Mouse (Mus musculus) induced T-regulatory cell, adult 2 months (primary cell): ENCODE results near the gene Ttll9.

ENCODE experiments used
- DNase-seq: peaks from one replicate; pipeline ENCODE4 v3.0.0-alpha.2; 2012; ENCODE audit warnings: low read depth

Gene Ttll9

DNA sequence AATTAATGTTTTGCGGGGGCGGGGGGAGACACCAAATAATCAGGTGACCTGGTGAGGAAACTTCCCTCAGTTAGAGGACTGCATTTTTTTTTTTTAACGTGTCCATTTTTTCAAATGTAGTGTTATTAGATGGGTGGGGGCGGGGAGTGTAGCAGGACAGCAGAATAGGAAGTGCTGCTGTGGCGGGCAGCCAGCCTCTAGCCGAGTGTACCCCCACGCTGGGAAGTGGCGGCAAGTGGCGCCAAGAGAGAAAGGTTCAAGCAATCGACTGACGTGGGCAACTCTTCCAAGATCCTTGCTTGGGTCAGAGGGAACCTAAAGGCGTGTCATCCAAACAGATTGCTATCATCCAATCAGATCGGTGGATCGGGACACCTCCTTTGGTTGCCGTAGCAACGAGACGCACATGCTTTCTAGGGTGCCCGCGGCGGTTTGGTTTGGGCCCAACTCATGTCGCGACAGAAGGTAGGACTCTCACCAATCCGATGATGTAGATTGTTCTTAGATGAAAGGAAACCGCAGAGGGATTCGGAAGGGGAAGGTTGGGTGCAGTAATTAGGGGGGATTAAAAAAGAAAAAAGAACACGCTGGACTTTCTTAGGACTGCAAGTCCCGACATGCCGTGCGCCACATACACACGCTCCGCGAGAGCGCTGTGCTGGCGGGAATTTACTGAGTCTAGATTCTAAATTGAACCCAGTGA is at the start of gene Ttll9:
Ttll9 (plus strand) TSS at position 395 of the 703 bp plus-strand sequence.
- DNase-seq, result peak; percentile 77

DNA sequence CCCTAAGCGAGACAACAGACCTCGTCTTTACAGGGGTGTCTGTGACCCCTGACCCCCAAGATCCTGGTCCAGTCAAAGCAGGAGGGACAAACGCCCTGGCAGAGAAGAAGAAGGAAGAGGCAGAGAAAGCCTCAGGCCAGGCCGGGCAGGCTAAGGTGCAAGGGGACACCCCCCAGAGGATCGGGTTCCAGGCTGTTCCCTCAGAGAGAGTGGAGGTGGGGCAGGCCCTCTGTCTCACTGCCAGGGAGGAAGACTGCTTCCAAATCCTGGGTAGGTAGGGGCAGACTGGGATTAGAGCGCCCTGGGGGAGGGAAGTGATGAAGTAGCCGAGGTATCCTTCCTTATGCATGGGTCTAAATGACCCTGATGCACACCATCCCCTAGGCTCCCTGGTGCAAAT is 48.8 kb upstream of the Ttll9 start:
- DNase-seq, result no peak

DNA sequence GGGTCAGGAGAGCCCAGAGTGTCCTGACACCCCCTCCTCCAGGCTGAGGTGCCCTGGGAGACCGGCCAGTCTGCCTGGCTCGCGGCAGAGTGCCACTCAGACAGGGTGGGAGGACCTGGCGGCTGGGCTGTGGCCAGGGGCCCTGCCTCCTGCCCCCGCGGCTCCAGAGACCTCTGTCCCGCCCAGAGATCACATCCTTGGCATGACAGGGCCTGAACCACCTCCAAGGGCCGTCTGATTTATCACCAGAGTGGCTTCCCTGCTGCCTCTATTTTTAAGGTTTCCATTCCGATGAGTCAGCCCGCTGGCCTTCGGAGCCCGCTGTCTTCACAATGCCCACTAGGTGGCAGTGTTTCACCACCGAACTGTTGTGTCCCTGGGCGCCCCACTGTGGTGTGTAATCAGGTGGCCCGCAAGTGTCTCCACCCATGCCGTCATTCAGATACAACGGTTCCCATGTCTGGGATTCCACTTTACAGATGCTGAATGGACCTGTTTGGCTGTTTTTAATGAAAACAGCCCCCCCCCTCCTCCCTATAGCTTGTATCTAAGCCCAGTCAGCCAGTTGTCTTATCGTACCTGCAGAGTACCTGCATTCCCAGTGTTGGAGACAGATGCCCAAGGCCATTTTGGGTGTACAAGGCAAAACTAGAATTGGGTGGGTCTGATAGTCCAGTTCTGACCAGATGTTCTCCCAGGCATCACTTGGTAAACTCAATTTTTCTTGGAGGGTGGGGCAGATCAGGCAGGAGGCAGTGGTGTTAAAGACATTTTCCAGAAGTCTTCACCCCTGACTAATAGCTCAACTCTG is 47.8 kb upstream of the Ttll9 start:
- peak; percentile 90 for DNase-seq

DNA sequence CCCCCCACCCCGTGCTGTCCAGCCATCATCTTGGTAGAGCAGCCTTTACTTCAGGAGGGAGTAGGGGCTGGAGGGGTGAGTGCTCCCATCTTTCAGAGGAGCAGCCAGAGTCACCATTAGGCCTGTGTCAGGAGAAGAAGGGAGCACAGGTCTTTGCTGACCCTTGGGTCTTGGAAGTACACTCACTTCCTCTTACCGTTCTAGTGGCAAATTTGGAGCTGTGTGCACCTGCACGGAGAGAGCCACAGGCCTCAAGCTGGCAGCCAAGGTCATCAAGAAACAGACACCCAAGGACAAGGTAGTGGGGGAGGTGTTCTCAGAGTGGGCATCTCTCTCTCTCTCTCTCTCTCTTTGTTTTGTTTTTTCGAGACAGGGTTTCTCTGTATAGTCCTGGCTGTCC is 46.8 kb upstream of the Ttll9 start:
- no peak for DNase-seq

DNA sequence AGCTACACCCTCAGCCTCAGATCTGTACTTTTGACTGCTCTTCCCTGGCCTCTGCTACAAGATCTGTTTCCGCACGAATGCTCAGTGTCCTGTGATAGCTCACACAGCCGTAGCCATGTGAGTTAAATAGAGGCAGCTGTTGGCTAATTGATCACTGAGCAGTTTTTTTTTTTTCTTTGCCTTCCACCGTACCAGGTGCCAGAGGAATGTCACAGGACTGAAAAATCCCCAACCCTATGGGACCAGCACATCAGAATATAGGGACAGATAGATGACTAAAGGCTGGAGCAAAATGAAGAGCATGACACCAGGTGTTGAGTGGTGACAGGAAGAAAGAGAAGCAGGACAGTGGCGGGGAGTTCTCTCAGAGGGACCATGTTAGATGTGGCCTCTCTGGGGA is 46.2 kb upstream of the Ttll9 start:
- DNase-seq, result no peak

DNA sequence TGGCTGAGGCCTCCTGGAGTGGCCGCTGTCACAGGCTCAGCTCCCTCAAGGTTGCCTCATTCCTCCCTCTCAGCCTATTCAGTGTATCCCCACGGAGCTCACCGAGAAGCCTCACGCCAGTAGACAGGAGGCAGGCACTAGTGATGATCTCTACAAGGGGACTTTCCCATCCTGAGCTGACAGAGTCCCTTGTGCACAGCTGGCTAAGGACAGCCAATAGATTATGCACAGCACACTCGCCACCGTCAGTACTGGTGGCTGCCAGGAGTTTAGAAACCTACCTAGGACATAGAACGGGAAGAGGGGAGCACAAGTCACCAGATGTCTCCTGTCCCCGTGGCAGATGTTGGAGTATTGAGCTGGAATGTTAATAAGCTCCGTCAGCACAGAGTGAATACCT is 44.6 kb upstream of the Ttll9 start:
- no peak for DNase-seq

DNA sequence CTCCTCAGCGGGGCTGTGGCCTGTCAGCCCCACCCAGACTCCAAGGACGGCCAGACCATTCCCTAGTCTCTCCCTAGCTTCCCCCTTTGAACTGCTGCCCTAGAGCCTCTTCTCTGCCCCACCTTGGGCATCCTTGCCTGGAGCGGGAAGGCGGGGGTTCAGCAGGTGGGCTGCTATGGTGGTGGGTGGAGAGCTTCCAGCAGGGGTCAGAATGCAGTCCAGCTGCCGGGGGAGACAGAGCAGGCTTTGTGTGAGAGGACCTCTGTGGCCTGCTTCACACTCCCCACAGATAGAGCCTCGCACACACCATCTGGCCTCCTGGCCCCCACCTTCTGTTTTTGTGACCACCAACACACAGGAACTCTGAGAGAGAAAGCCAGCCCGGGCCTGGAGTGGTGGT is 39.9 kb upstream of the Ttll9 start:
- DNase-seq, result no peak

DNA sequence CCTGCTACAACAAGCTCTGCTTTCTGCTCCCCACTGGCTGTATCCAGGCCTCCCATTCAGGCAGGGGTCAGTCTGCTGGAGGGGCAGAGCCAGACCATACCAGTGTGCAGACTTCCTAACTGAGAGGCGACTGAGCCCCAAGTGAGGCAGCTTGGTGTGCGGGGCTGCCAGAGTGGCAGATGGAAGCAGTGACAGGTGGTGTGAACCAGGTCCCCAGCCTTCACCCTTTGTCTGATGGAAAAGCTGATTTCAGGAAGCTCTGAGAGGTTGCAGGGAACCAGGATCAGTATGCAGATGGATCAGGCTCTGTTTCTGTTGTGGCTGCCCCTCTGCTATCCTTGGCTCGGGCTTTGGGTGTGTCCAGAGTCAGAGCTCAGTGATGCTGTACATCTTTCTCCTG is 38.7 kb upstream of the Ttll9 start:
- no peak for DNase-seq

DNA sequence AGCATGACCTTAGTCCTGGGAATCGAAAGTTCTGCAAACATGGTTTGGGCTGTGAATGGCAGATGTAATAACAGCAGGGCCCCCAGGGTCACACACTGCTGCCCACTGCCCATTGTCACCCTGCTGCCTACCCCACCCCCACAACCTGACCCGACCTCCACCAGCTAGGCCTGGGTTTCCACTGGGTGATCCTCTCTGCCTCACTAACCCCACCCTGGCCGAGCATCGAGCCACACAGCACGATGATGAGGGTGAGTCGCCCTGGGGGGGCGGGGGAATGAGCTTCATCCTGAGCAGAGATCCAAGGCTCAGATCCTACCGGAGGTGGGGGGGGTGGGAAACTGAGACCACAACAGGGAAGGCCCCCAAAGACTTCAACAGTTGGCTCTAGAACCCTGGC is 38.2 kb upstream of the Ttll9 start:
- no peak for DNase-seq

DNA sequence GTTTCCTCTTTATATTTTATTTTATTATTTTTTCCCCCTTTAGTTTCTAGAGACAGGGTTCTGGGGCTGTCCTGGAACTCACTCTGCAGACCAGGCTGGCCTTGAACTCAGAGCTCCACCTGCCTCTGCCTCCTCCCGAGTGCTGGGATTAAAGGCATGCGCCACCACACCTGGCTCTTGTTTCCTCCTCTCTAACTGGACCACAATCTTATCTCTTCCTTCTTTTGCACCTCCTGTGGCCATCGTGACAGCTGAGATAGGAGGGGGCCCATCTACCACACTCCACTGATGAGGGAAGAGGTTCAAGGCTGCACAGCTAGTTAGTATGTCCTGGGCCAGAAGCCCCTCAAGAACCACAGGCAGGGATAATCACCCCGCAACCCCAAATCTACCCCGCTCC is 37.7 kb upstream of the Ttll9 start:
- no peak for DNase-seq

DNA sequence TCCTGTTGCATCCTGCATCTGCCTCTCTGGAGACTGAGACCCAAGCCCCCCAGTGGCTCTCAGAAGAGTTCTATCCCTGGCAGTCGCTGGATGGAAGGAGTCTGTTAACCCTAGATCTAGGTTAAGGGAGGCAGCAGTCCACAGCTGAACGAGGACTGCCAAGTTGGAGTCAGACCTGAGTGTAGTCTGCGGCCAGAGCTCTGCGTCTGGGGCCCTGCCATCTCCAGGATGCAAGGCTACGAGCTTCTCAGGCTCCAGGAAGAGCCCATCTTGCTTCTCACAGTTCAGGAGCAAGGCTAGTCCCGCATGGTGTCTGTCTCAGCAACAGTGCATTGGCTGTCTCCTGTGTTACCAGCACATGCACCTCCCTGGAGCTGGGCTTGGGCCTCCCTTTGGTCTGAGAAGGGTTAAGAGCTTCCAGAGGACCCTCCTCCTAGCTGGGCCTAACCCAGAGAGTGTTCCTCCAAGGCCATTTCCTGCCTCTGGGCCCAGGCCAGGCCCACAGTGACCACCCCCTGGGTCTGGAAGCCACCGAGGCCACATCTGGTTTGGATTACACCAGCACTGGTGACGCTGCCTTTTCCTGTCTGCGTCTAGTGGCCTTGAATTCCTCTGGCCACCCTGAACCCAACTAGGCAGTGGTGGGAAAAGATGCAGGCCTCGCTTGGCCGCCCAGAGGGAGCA is 37.0 kb upstream of the Ttll9 start:
- DNase-seq, result no peak

DNA sequence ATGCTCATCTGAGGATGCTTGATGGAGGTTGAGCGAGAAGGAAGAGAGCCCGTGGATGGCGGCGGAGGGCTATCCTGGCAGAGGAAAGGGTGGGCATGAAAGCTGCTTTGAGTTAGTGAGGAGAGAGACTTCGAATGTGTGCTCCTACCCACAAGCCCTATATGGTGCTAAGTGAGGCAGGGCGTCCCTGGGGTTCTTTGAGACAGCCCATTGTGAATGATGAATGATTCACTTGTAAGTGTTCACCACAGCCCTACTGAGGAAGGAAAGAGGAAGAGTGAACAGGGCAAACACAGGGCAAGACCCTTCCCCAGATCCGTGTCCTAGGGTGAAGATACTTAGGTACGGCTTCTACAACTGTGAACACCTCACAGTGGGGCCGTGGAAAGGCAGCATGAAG is 35.4 kb upstream of the Ttll9 start:
- no peak for DNase-seq

DNA sequence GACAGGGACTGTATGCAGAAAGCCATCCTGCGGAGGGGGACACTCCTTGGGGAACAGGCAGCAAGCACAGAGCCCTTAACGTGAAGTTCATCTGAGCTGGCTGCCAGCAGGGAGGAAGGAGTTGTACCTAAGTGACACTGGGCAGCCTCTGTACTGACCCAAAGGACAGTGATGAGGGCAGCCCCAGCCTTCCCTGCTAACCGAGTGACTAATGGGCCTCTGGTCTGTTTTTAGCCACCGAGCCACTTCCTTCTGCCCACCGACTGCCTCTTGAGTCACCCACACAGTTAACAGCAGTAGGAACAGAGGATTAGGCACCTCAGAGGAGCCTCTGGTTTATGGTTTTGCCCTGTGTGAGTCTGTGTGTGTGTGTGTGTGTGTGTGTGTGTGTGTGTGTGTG is 34.9 kb upstream of the Ttll9 start:
- no peak for DNase-seq

DNA sequence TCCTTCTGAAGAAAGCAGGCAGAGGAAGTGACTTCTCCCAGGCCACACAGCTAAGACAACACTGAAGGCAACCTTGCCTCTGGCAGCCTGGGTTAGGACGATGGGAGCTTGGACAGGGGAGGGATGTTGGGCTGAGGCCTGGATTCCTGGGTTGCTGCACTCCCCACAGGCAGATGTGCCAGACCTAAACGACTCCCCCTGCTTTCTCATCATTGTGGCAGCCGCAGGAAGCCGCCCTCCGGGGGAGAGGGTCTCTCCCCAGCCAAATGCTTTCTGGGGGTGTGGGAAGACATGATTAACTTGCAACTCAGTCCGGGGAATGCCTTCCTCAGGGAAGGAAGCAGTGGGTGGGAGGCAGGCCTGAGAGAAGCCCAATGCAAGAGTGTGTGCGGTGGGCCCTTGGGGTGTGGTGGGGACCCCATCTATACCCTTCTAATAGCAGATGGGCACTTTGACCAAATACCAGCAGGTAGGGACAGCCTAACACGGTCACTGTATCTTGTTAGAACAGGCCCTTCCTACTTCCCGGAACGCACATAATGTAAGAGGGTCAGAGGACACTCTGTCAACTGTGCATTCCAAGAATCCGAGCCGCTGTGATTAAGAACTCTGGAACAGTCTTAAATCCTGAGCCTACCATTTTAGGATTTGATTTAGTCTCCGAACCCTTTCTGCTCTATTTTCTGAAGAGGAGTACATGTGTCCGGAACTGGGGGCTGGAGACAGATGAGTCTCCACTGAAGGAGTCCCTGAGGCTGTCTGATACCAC is 33.9 kb upstream of the Ttll9 start:
- DNase-seq, result no peak

DNA sequence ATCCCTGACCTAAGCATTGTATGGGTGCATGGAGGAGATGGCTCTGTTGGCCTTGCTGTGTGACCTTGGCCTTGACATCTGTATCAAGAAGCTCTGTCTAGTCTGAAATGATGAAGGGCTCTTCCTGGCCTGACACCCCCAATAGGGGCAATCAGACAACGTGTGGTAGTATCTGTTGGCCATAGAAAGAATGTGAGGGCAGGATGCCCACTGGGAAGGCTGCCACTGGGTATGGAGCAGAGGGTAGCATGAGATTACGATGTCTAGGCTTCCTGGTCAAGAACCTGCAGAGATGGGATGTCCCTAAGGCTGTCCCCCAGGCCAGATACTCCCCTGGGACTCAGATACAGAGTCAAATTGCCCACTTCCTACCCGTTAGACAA is 33.3 kb upstream of the Ttll9 start:
- no peak for DNase-seq

DNA sequence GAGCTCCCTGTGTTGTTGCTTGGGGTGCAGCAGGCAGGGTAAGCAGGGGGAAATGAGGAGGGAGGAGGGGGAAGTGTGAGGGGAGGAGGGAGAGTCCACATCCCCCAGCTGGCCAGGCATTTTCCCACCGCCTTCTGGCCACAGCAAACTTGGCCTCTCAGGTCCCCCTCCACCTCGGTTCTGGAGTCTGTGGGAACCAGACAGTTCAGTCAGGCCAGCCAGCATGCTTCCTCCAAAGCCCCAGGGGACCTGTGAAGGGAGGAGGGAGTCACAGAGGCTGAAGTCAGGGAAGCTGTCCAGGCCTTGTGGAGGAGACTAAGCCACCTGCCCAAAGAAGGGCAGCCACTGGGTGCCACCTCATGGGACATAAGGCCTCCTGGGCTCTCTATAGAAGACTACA is 32.0 kb upstream of the Ttll9 start:
- DNase-seq, result no peak

DNA sequence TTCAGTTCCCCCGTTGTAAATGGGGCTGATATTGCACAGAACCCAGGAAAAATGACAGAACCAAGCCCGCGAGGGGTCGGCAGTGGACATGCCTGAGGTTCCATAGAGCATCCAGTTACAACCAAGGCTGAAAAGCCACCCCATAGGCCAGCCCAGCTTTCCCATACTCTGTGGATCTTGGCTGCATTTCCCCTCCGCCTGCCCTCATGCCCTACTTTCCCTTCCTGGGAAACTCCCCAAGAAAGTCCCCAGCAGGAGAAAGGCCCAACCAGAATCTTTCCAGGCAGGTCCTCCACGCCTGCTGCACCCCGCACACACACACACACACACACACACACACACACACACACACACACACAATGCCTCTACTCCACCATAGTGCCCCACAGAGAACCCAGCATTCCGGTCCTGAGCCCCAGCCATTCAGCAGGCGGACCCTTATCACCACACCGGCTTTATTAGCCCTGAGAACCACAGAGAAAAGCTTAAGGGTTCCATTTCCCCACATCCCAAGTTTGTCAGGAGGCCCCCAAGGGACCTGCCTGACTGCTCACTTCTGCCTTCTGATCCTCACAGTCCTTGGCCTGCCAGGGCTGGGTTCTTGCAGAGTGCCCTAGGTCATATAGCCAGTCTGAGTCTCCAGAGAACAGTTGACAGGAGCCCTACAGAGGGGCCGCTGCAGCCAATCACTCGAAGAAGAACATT is 30.7 kb upstream of the Ttll9 start:
- DNase-seq, result no peak

DNA sequence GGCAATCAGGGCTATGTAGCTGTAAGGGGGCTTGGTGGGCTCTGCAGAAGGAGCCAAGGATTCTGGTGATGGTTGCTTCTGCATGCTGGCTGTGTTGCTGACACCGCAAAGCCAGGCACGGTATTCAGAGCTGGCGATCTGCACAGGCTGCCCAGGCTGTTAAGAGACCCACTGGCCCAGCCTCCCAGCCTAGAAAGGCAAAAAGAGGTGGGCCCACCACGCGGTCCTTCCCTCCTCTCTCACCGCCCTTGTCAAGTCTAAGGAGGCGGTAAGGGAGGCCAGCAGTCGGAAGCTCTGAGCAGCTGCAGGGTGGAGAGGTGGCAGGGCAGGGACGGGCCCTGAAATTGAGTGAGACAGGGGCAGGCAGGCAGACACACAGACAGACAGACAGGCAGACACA is 29.2 kb upstream of the Ttll9 start, which contains the start of gene Foxs1:
Foxs1 (minus strand) TSS at position 161 of the 400 bp plus-strand sequence.
- no peak for DNase-seq

DNA sequence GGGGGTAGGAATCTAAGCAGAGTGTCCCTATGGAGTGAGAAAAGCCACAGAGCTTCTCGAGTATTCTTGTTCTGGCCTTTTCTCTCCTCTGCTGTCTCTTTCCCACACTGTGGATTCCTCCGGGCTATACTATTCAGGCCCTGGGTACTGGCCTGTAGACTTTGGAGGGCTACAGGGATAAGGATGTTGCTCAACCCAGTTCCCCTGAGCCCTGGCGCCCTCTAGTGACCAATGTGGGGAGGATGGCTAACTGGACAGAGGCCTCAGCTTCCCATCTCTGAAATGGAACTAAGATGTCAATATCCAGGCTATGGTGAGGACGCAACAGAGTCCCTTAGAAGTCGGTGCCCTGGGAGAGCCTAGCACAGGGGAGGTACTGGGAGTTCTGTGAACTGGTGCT is 28.7 kb upstream of the Ttll9 start:
- DNase-seq, result peak; percentile 55

DNA sequence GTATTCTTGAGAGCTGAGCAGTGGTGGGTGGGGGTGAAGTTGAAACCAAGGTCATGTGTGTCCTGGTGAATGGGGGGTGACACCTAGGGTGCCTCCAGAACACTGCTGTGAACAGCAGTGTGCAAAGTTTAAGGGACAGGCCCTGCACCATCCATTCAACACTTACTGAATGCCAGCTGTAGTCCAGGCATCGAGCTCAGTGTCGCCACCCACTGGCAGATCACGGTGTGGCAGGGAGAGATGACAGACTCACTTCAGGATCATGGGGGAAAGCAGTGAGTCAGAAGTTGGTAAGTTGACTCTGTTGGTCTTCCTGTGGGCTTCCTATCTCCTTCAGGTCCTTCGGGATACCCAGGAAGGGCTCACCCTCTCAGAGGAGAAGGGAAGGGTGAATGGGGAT is 22.4 kb upstream of the Ttll9 start:
- DNase-seq, result peak; percentile 57

DNA sequence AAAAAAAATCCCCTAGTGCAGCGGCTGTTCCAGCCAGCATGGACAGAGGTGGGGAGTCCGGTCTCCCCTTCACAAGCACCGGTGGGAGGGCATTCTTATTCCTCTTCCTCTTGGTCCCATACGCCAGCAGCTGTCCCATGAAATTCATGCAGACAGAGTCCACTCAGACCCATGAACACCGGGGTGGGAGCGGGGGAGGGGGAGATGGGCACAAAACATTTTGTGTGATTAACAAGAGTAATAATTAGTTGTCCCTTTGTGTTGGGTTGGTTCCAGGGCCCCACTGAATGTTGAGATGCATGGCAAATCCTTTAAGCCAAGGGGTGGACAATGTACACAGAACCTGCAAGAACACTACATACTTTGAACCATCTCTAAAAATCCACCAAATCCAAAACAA is 21.2 kb upstream of the Ttll9 start:
- DNase-seq, result no peak

DNA sequence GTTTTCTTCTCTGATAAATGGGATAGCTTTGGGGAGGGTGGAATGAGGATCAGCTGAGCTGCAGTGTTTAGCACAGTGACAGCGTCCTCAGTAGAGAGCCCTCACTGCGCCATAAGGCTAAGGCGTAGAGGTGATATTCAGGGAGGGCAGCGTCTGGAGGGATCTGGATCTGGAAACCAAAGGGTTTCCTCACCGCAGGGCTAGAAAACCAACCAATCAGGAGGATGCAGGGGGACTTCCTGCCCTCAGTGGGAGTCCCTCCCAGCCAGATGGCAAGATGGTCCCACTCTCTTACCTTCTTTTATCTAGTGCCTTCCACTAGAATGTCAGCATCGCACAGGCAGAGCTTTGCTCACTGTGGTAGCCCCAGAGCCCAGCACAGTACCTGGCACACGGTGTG is 20.5 kb upstream of the Ttll9 start:
- no peak for DNase-seq
